Mouse (Mus musculus): ENCODE results near the gene Abcb1b.
"Not testable (repeated sequence)": the region's sequence is repeated elsewhere in the genome, so short reads cannot be mapped to it uniquely, and the experiment has no call there.

DNA sequence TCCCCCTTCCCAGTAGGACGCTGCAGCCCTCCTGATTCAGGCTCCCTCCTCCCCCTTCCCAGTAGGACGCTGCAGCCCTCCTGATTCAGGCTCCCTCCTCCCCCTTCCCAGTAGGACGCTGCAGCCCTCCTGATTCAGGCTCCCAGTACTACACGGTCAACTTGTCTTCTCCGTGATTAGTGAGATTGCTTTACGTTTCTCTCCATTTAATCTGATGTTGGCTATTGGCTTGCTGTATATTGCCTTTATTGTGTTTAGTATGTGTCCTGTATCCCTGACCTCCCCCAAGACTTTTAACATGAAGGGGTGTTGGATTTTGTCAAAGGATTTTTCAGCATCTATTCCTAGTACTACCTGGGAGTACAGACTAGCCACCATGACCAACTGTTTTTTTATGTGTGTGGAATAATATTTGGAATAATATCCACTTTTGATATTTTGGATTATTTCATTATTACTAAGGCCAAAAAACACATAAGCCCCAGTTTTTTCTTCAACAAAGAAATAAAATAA, 22.7 kb downstream of the Abcb1b start:
- not testable (repeated sequence) for TF ChIP-seq POLR2A (IDR thresholded peaks at IDR 0.05; ENCODE audit: low read depth, low read length); CTCF (IDR thresholded peaks at IDR 0.05; ENCODE audit: extremely low read depth, insufficient read length, insufficient replicate concordance, low read depth, low read length)

All from small intestine, adult 2 months (tissue).